Comparison of ENCODE assay signal across 25 mouse cellular contexts in genomic region chr6:43702810-43703614, GRCm38 (mm10). TPM values are rescaled to one million over a fixed set of nuclear protein-coding genes. Genes with fewer than 3 reads are reported as not detected.
A peak's percentile ranks its signal among the peaks of the same experiment; 100 is the strongest.
DNase-seq lines count a peak whose midpoint lies in the region; ATAC-seq and TF ChIP-seq lines count a peak whose summit lies in the region.
"Had no signal": no experiment of that assay in that cellular context is flagged by ENCODE, and none has a peak within 500 bp of the region (broad histone marks: within the 10 kb centered on the region; RNA-seq: fewer than 3 reads in every experiment).

No protein-coding gene starts in this region.

- TF ChIP-seq CTCF in CH12.LX (conservative IDR thresholded peaks at IDR 0.05 in 1 of 2, IDR thresholded peaks at IDR 0.05 in 1 of 2; ENCODE audit: low read depth in 2 of 2, low read length in 2 of 2) (no peak), MEL (IDR thresholded peaks at IDR 0.05 in 2 of 3, conservative IDR thresholded peaks at IDR 0.05 in 1 of 3; ENCODE audit: control insufficient read depth in 1 of 3, insufficient read depth in 1 of 3, low read depth in 2 of 3, low read length in 3 of 3, poor library complexity in 1 of 3, severe bottlenecking in 1 of 3) (no peak)

- H3K4me1 ChIP-seq in kidney, embryonic 15.5 days = no peaks in the 10 kb centered on the region
- H3K4me1 ChIP-seq in CH12.LX (ENCODE audit: control insufficient read depth in 1 of 2, insufficient read depth in 2 of 2) (no peaks in the 10 kb centered on the region), MEL (ENCODE audit: control insufficient read depth in 1 of 2, insufficient read depth in 2 of 2, low read length in 2 of 2) (peaks cover 0 to 5% of the 10 kb centered on the region in 2 experiments; a peak in 1 of 4 replicates)
- no peaks in the 10 kb centered on the region for H3K4me1 ChIP-seq in forebrain, embryonic 15.5 days
- H3K4me1 ChIP-seq: forebrain, embryonic 10.5 days; forebrain, embryonic 13.5 days; heart, embryonic 12.5 days; heart, embryonic 15.5 days; hindbrain, embryonic 10.5 days; hindbrain, embryonic 13.5 days had no signal

- dilution Hi-C loops in CH12.LX (cut with MboI; ENCODE audit: extremely low pct_ligation_motif_present, extremely low pct_unique_long_range_greater_than_20kb, low sequenced_read_pairs) = no loop called here

- no peak overlapping the region for H3K4me2 ChIP-seq in kidney, embryonic 15.5 days
- H3K4me2 ChIP-seq in CH12.LX (ENCODE audit: insufficient read depth, low read depth, poor library complexity, severe bottlenecking) = no peak overlapping the region
- H3K4me2 ChIP-seq in forebrain, embryonic 15.5 days (replicated peaks) = no peak overlapping the region
- H3K4me2 ChIP-seq: forebrain, embryonic 13.5 days; heart, embryonic 12.5 days; heart, embryonic 15.5 days; hindbrain, embryonic 13.5 days had no signal

- H3K79me2 ChIP-seq in CH12.LX (replicated peaks; ENCODE audit: control insufficient read depth, extremely low read depth, insufficient read depth, poor library complexity, severe bottlenecking) (no peaks in the 10 kb centered on the region), MEL (ENCODE audit: control insufficient read depth, insufficient read depth, low read length, poor library complexity) (no peaks in the 10 kb centered on the region)

- in situ Hi-C loops in CH12.LX (cut with MboI; ENCODE audit: low pct_ligation_motif_present, low pct_unique_long_range_greater_than_20kb, low sequenced_read_pairs) = no loop called here

- no peak for TF ChIP-seq EP300 in CH12.LX (IDR thresholded peaks at IDR 0.05; ENCODE audit: low read length)
- no peak for TF ChIP-seq EP300 in MEL (IDR thresholded peaks at IDR 0.05; ENCODE audit: low read depth in 1 of 2, low read length in 2 of 2)

- TF ChIP-seq RAD21 in CH12.LX (IDR thresholded peaks at IDR 0.05; ENCODE audit: low read depth, low read length) (no peak), MEL (IDR thresholded peaks at IDR 0.05; ENCODE audit: low read depth, low read length) (no peak)

- no peaks in the 10 kb centered on the region for H3K27me3 ChIP-seq in kidney, embryonic 15.5 days
- no peaks in the 10 kb centered on the region for H3K27me3 ChIP-seq in CH12.LX (replicated peaks)
- no peaks in the 10 kb centered on the region for H3K27me3 ChIP-seq in MEL (ENCODE audit: control insufficient read depth in 1 of 2, insufficient read depth in 2 of 2, low read length in 2 of 2)
- H3K27me3 ChIP-seq in forebrain, embryonic 15.5 days = no peaks in the 10 kb centered on the region
- H3K27me3 ChIP-seq: forebrain, embryonic 13.5 days; heart, embryonic 12.5 days; heart, embryonic 15.5 days; hindbrain, embryonic 13.5 days had no signal

- no peak overlapping the region for H3K9ac ChIP-seq in kidney, embryonic 15.5 days
- no peak overlapping the region for H3K9ac ChIP-seq in CH12.LX (ENCODE audit: insufficient read depth, low read depth)
- H3K9ac ChIP-seq in MEL (ENCODE audit: control insufficient read depth, low read depth, low read length, poor library complexity, severe bottlenecking) = no peak overlapping the region
- no peak overlapping the region for H3K9ac ChIP-seq in forebrain, embryonic 15.5 days (replicated peaks)
- H3K9ac ChIP-seq: forebrain, embryonic 13.5 days; forebrain, postnatal 0 days; heart, embryonic 12.5 days; heart, embryonic 15.5 days; hindbrain, embryonic 13.5 days had no signal

- no peak for DNase-seq in kidney, adult 8-10 months
- DNase-seq in CH12.LX (ENCODE audit: extremely low read depth) (no peak), MEL (ENCODE audit: low read depth, low spot score) (peak; percentile 17)
- DNase-seq in mesoderm, embryonic 11.5 days (ENCODE audit: low read depth, low spot score) = peak; percentile 8
- DNase-seq: adrenal gland, postnatal 10 days; adrenal gland, postnatal 36 days; cerebellum, adult 18-20 months; cerebellum, adult 9-10 months; cerebellum, postnatal 14 days; forebrain, postnatal 0 days; gastrocnemius, postnatal 25 days; heart, adult 18-20 months; heart, postnatal 10 days; heart, postnatal 36 days had no signal

- peak; percentile 70 for ATAC-seq in kidney, embryonic 15.5 days (replicated peaks; ENCODE audit: low FRiP score)
- no peak for ATAC-seq in forebrain, embryonic 15.5 days (replicated peaks)
- ATAC-seq: CD4-positive, CD25-positive, alpha-beta regulatory T cell, adult 4 months; forebrain, embryonic 13.5 days; forebrain, postnatal 0 days; hindbrain, embryonic 16.5 days; Patski had no signal

- H3K27ac ChIP-seq in kidney, embryonic 15.5 days = no peak overlapping the region
- H3K27ac ChIP-seq in CH12.LX (ENCODE audit: insufficient read depth, low read depth) = no peak overlapping the region
- no peak overlapping the region for H3K27ac ChIP-seq in MEL (ENCODE audit: control insufficient read depth, low read depth, low read length)
- H3K27ac ChIP-seq in forebrain, embryonic 15.5 days (replicated peaks) = no peak overlapping the region
- H3K27ac ChIP-seq: forebrain, embryonic 10.5 days; forebrain, embryonic 13.5 days; heart, embryonic 15.5 days; hindbrain, embryonic 10.5 days; hindbrain, embryonic 13.5 days had no signal

- no peaks in the 10 kb centered on the region for H3K36me3 ChIP-seq in kidney, embryonic 15.5 days
- H3K36me3 ChIP-seq in CH12.LX (replicated peaks in 1 of 2; ENCODE audit: control insufficient read depth in 1 of 2, insufficient read depth in 1 of 2, low read length in 1 of 2) = no peaks in the 10 kb centered on the region
- no peaks in the 10 kb centered on the region for H3K36me3 ChIP-seq in MEL (ENCODE audit: control insufficient read depth in 1 of 2, insufficient read depth in 2 of 2, low read length in 2 of 2)
- no peaks in the 10 kb centered on the region for H3K36me3 ChIP-seq in forebrain, embryonic 15.5 days
- H3K36me3 ChIP-seq: forebrain, embryonic 10.5 days; heart, embryonic 12.5 days; heart, embryonic 15.5 days; hindbrain, embryonic 10.5 days; hindbrain, embryonic 13.5 days had no signal

- WGBS in kidney, embryonic 15.5 days = 43% methylated on average over 6 of the region's 6 CpGs
- 82% methylated on average over 6 of the region's 6 CpGs for WGBS in forebrain, embryonic 15.5 days

- TF ChIP-seq POLR2A in CH12.LX (IDR thresholded peaks at IDR 0.05; ENCODE audit: low read depth, low read length) (no peak), MEL (IDR thresholded peaks at IDR 0.05; ENCODE audit: control insufficient read depth in 1 of 2, insufficient read depth in 1 of 2, low read depth in 1 of 2, low read length in 2 of 2, poor library complexity in 1 of 2) (no peak)

- no peaks in the 10 kb centered on the region for H3K9me3 ChIP-seq in kidney, embryonic 15.5 days (replicated peaks)
- no peaks in the 10 kb centered on the region for H3K9me3 ChIP-seq in CH12.LX (replicated peaks; ENCODE audit: low read length)
- H3K9me3 ChIP-seq in MEL (replicated peaks; ENCODE audit: insufficient read depth, low read length) = no peaks in the 10 kb centered on the region
- no peaks in the 10 kb centered on the region for H3K9me3 ChIP-seq in forebrain, embryonic 15.5 days
- H3K9me3 ChIP-seq: forebrain, embryonic 10.5 days; forebrain, embryonic 13.5 days; heart, embryonic 12.5 days; heart, embryonic 15.5 days; hindbrain, embryonic 10.5 days; hindbrain, embryonic 13.5 days had no signal

- no peak overlapping the region for H3K4me3 ChIP-seq in kidney, embryonic 15.5 days (replicated peaks)
- H3K4me3 ChIP-seq in CH12.LX (replicated peaks in 1 of 3; ENCODE audit: low read depth in 2 of 3, low read length in 2 of 3, poor library complexity in 1 of 3) (no peak overlapping the region), MEL (ENCODE audit: control insufficient read depth in 1 of 2, insufficient read depth in 1 of 2, low read depth in 2 of 2, low read length in 2 of 2) (peak overlapping the region; percentile 1 to 29; a peak in 2 of 4 replicates)
- H3K4me3 ChIP-seq in forebrain, embryonic 15.5 days = no peak overlapping the region
- H3K4me3 ChIP-seq: forebrain, embryonic 10.5 days; forebrain, embryonic 13.5 days; heart, embryonic 12.5 days; heart, embryonic 15.5 days; hindbrain, embryonic 10.5 days; hindbrain, embryonic 13.5 days had no signal

TF ChIP-seq in CH12.LX, 34 proteins besides CTCF, POLR2A, EP300 and RAD21:
- TF ChIP-seq ZNF384 (IDR thresholded peaks at IDR 0.05; ENCODE audit: low read depth, low read length) = peak; percentile 67
- TF ChIP-seq JUND (conservative IDR thresholded peaks at IDR 0.05; ENCODE audit: low read depth, low read length) = no peak
- no peak for TF ChIP-seq MXI1 (IDR thresholded peaks at IDR 0.05; ENCODE audit: low read depth, low read length)
- TF ChIP-seq IRF4 (IDR thresholded peaks at IDR 0.05; ENCODE audit: low read depth, low read length) = no peak

TF ChIP-seq in MEL, 35 proteins besides CTCF, POLR2A, EP300 and RAD21:
- TF ChIP-seq ZNF384 (IDR thresholded peaks at IDR 0.05; ENCODE audit: low read depth, low read length) = peak; percentile 76
- no peak for TF ChIP-seq NRF1 (IDR thresholded peaks at IDR 0.05; ENCODE audit: insufficient read depth, low read depth, low read length, poor library complexity, severe bottlenecking)
- TF ChIP-seq ZC3H11A (IDR thresholded peaks at IDR 0.05; ENCODE audit: low read depth, low read length) = no peak
- no peak for TF ChIP-seq CHD1 (IDR thresholded peaks at IDR 0.05; ENCODE audit: low read depth, low read length)

RNA-seq across cellular contexts. Expression of gene Tpk1, which starts 36.9 kb away (rescaled TPM):
- polyA plus RNA-seq in kidney, embryonic 15.5 days (2015; fragmentation: Nextera tagmentation; extraction: Ambion mirVana) = 16.5 and 16.7 TPM in 2 replicates
- total RNA-seq in CH12.LX (2012; rRNA removed) = 3.9 TPM in 2 replicates
- total RNA-seq in CH12.LX (2014; rRNA removed) = 6.3 and 6.7 TPM in 2 replicates
- polyA plus RNA-seq in CH12.LX (2012; ENCODE audit: insufficient read length, low read depth) = 4.8 and 5.7 TPM in 2 replicates
- 3.5 and 4.2 TPM in 2 replicates for total RNA-seq in MEL (2012; rRNA removed)
- polyA plus RNA-seq in MEL (2012; ENCODE audit: insufficient read depth in 1 of 2, insufficient read length in 2 of 2, low read depth in 1 of 2, low replicate concordance in 2 of 2, missing spikeins in 1 of 2) = 10 to 100 TPM in 1 of 2 experiments, not detected in 1; 12.6 TPM
- 5.0 and 5.5 TPM in 2 replicates for polyA plus RNA-seq in forebrain, embryonic 15.5 days (2015; fragmentation: Nextera tagmentation; extraction: Ambion mirVana)

Comparison
In these comparisons a context has a peak if more than half of its experiments do, and no peak if none do; other contexts are left out.
1. H3K4me3 ChIP-seq: peak in MEL (2 of 2); none in kidney, embryonic 15.5 days (single experiment), CH12.LX (0 of 3) and forebrain, embryonic 15.5 days (single experiment).
2. DNase-seq: peak in MEL (single experiment) and mesoderm, embryonic 11.5 days (single experiment); none in kidney, adult 8-10 months (0 of 2) and CH12.LX (single experiment).